Mouse (Mus musculus) liver, adult 2 months (tissue): ENCODE data around the gene Dvl1. TPM values are rescaled to one million over a fixed set of nuclear protein-coding genes. Genes with fewer than 3 reads are reported as not detected.

Source experiments
- DNase-seq: peaks from one replicate; pipeline ENCODE4 v3.0.0-alpha.2; 2011; ENCODE audit warnings: low read depth, low spot score; ENCODE audit errors: extremely low read depth
- H3K27ac ChIP-seq: fragments of 200-500 bp; replicated peaks from 2 replicates; pipeline ENCODE4 v1.5.1; 2012; ENCODE audit warnings: low read depth, mild to moderate bottlenecking, control low read depth, inconsistent platforms, low read length; ENCODE audit not compliant: insufficient read depth
- H3K27me3 ChIP-seq: fragments of 200-500 bp; 2 replicates; pipeline ENCODE4 v1.6.1; 2012; ENCODE audit warnings: mild to moderate bottlenecking, moderate library complexity, low read length, inconsistent platforms; ENCODE audit not compliant: control insufficient read depth, insufficient read depth
- H3K36me3 ChIP-seq: fragments of 200-500 bp; 2 replicates; pipeline ENCODE4 v1.6.1; 2012; ENCODE audit warnings: low read length, inconsistent platforms; ENCODE audit not compliant: control insufficient read depth, insufficient read depth
- H3K4me1 ChIP-seq: fragments of 200-500 bp; 2 replicates; pipeline ENCODE4 v1.6.1; 2011; ENCODE audit warnings: low read length; ENCODE audit not compliant: control insufficient read depth, insufficient read depth
- H3K4me3 ChIP-seq: fragments of 200-500 bp; 2 replicates; pipeline ENCODE4 v1.5.1; 2011; ENCODE audit warnings: low read depth, mild to moderate bottlenecking, control low read depth, low read length, moderate library complexity; ENCODE audit not compliant: insufficient read depth
- H3K79me2 ChIP-seq: fragments of 200-500 bp; 2 replicates; pipeline ENCODE4 v1.6.1; 2012; ENCODE audit warnings: inconsistent platforms, mild to moderate bottlenecking, low read length, moderate library complexity; ENCODE audit not compliant: control insufficient read depth, insufficient read depth
- H3K9ac ChIP-seq: fragments of 200-500 bp; 2 replicates; pipeline ENCODE4 v1.6.1; 2012; ENCODE audit warnings: low read depth, mild to moderate bottlenecking, control low read depth, inconsistent platforms, low read length
- CTCF ChIP-seq: fragments of 200-500 bp; IDR thresholded peaks from 2 replicates; pipeline ENCODE4 v1.5.1; 2011; ENCODE audit warnings: low read depth, low read length, control low read depth
- POLR2A ChIP-seq: fragments of 200-500 bp; IDR thresholded peaks from 2 replicates; pipeline ENCODE4 v1.6.1; 2011; ENCODE audit warnings: low read length, control low read depth; ENCODE audit not compliant: insufficient read depth; ENCODE audit errors: extremely low read depth
- WGBS: fragments of 180-500 bp; shearing (Covaris S2); methylation state at CpG from one replicate; pipeline ENCODE4 v1.1.7; 2018; 5-methylcytosine and 5-hydroxymethylcytosine counted together
- polyA plus RNA-seq: library from polyadenylated mRNA; depleted of rRNA; stranded (reverse); fragments of >200 nt; gene quantifications from 2 replicates; pipeline ENCODE4 v1.2.3, GENCODE M21; 2012
- total RNA-seq: library from RNA; depleted of rRNA; stranded (reverse); fragments of >200 nt; gene quantifications from 2 replicates; pipeline ENCODE4 v1.2.3, GENCODE M21; 2014

Dvl1 gene
- total and polyA plus RNA-seq, 2 experiments: 40.5 to 162 TPM

DNA sequence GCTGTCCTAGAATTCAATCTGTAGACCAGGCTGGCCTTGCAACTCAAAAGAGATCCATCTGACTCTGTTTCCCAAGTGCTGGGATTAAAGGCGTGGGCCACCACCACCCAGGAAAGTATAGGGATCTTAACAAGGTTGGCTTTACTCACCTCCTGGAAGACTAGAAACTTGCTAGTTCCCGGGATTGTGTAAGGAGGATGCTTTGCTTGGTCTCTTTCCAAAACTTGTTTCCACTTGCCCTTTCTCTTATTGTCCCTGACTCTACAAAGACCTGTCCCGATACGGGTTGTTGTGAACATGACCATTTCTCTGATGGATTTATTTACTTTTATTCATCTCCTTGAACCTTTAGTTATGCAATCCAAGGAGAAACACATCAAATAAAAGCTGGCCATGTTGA is 17.3 kb upstream of the Dvl1 start:
- TF ChIP-seq POLR2A: no peak
- TF ChIP-seq CTCF: no peak
- Histone ChIP-seq H3K36me3 (peaks cover 16% of the 10 kb centered on the region), H3K4me1 (peaks cover 18% of the 10 kb centered on the region), H3K27ac (no peak overlapping the region), H3K4me3 (no peak overlapping the region), H3K79me2 (peaks cover 8% of the 10 kb centered on the region; the same call in 1 of the 2 replicates), H3K9ac (no peak overlapping the region), H3K27me3 (no peaks in the 10 kb centered on the region)
- DNase-seq: no peak
- 86% methylated on average over 4 of the region's 4 CpGs for WGBS

DNA sequence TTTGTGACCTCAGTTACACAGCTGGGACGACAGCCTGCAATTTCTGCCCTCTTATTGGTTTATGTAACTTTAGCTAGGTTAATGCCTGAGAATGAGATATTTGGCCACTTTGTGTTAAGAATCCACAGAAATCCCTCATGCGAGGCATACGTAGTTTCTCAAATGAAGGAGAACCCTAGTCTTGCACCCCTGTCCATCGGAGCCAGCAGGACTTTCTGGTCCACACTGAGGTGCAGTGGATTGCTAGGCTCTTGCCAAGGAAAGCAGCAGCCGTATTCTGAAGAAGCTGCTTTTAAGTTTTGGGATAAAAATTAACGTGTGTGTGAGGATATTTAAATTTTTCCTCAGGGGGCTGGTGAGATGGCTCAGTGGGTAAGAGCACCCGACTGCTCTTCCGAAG is 16.6 kb upstream of the Dvl1 start:
- WGBS: 50% methylated on average over 8 of the region's 8 CpGs
- DNase-seq: no peak
- peaks cover 8% of the 10 kb centered on the region; the same call in 1 of the 2 replicates for H3K79me2 ChIP-seq
- H3K27ac ChIP-seq: no peak overlapping the region; the same call in 1 of the 2 replicates
- H3K4me3 ChIP-seq: no peak overlapping the region
- no peak overlapping the region for H3K9ac ChIP-seq
- no peaks in the 10 kb centered on the region for H3K27me3 ChIP-seq
- peaks cover 10% of the 10 kb centered on the region for H3K36me3 ChIP-seq
- no peak for TF ChIP-seq CTCF
- no peak for TF ChIP-seq POLR2A
- peaks cover 18% of the 10 kb centered on the region for H3K4me1 ChIP-seq

DNA sequence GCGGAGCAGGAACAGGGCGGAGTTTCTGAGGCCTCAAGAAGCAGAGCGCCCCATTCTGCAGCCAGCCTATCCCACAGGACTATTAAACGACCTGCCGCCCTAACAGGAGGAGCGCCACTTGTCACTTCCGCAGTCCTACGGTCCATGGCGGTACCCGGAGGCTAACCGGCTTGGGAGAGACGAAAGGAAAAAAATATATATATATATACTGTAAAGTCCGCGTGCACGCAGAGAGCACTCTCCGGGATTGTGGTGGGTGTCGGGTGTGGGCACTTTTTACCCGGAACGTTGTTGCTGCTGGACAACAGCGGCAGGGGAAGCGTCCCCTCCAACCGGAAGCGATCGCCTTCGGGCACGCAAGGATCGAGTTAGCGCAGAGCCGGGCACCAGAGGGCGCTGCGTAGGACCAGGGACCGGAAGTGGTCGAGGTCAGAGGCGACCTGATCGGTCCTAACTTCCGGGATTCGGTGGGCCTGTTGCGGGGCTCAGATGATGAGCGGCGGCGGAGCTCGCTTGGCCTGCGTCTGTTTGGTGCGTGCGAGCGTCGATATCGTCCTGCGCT is 15.9 kb upstream of the Dvl1 start, which contains the start of gene Aurkaip1:
TSS of gene Aurkaip1 (plus strand) at position 68 of the 562 bp plus-strand sequence.
- Histone ChIP-seq H3K27me3 (no peaks in the 10 kb centered on the region), H3K9ac (peak within 1 kb of the TSS; percentile 94), H3K36me3 (peaks cover 9% of the 10 kb centered on the region), H3K27ac (peak within 1 kb of the TSS; percentile 76), H3K4me1 (peaks cover 18% of the 10 kb centered on the region), H3K4me3 (peak within 1 kb of the TSS; percentile 92), H3K79me2 (peaks cover 8% of the 10 kb centered on the region; the same call in 1 of the 2 replicates)
- TF ChIP-seq POLR2A (peak; percentile 73), CTCF (peak; percentile 87)
- under 1% methylated on average over 49 of the region's 49 CpGs for WGBS
- DNase-seq: peak; percentile 88

DNA sequence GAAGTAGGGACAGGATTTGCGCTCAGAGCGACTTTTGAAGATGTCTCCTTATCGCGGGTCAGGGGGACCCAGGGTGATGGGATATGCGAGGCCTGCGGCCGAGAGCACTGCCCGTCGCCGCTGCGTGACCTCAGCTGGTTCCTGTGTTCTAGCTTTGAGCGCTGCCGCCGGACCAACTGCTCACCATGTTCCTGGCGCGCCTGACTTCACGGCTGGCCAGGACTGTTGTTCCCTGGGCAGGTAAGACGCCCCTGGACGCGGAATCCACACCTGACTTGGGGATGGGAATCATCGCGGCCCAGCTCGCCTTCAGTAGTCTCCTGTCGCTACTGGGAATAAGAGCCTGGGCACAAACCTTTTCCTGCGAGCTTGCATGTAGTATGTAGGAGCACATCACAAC is 15.4 kb upstream of the Dvl1 start:
- TF ChIP-seq CTCF (no peak), POLR2A (no peak)
- peaks cover 18% of the 10 kb centered on the region for H3K4me1 ChIP-seq
- peak overlapping the region; percentile 94 for H3K9ac ChIP-seq
- WGBS: under 1% methylated on average over 25 of the region's 25 CpGs
- H3K27ac ChIP-seq: peak overlapping the region; percentile 76
- H3K27me3 ChIP-seq: no peaks in the 10 kb centered on the region
- H3K79me2 ChIP-seq: peaks cover 8% of the 10 kb centered on the region; the same call in 1 of the 2 replicates
- H3K4me3 ChIP-seq: peak overlapping the region; percentile 92
- DNase-seq: no peak
- peaks cover 6% of the 10 kb centered on the region for H3K36me3 ChIP-seq

DNA sequence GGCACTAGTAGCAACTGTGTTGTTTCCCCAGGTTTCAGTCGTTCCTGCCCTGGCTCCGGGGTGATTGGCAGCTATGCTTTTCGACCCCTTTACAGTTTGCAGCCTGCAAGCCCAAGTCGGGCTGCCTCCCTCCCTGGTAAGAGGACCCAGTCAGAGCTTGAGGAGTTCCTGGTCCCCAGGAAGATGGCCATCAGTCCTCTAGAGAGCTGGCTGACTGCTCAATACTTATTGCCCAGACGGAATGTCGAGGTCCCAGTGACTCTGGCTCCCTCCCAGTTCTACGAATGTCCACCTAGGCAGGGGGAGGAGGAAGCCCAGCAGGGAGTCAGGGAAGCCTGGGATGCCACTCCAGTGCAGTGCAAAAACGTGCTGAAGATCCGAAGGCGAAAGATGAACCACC is 14.9 kb upstream of the Dvl1 start:
- Histone ChIP-seq H3K36me3 (peaks cover 5% of the 10 kb centered on the region), H3K79me2 (peaks cover 8% of the 10 kb centered on the region; the same call in 1 of the 2 replicates)
- WGBS: 30% methylated on average over 10 of the region's 10 CpGs

DNA sequence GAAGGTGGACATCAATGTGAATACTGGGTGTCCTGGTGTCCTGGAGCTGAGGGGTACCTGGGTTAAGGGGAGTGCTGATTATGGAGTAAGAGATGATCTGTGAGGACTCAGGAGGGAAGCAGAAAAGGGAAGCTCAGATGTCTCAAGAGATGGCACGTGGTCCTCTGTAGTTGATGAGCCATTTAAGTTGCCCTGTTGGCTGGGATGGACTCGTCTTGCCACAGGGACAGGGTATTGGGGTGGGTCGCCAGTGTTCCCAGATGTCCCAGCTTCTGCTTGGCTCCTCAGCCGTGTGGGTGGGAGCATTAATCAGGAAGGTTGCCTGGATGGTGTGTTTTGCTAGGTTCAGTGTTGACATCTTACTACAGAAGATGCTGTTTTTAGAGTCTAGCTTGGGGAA is 14.0 kb upstream of the Dvl1 start:
- Histone ChIP-seq H3K4me1 (peaks cover 18% of the 10 kb centered on the region), H3K9ac (no peak overlapping the region), H3K27ac (no peak overlapping the region), H3K36me3 (peaks cover 1% of the 10 kb centered on the region; the same call in 1 of the 2 replicates), H3K27me3 (no peaks in the 10 kb centered on the region), H3K4me3 (no peak overlapping the region), H3K79me2 (peaks cover 8% of the 10 kb centered on the region; the same call in 1 of the 2 replicates)
- no peak for TF ChIP-seq POLR2A
- no peak for TF ChIP-seq CTCF
- WGBS: 87% methylated on average over 4 of the region's 4 CpGs
- DNase-seq: no peak

More for the DNA sequence above, 14.9 kb upstream of the Dvl1 start:
- Histone ChIP-seq H3K27me3 (no peaks in the 10 kb centered on the region), H3K4me1 (peaks cover 18% of the 10 kb centered on the region), H3K4me3 (peak overlapping the region; percentile 92), H3K27ac (peak overlapping the region; percentile 76), H3K9ac (peak overlapping the region; percentile 94)
- DNase-seq: no peak
- TF ChIP-seq CTCF (no peak), POLR2A (no peak)
